Mouse (Mus musculus): ENCODE results near the gene Sh3bgrl2. TPM values are rescaled to one million over a fixed set of nuclear protein-coding genes. Genes with fewer than 3 reads are reported as not detected.
A peak's percentile ranks its signal among the peaks of the same experiment; 100 is the strongest.

The Sh3bgrl2 gene
- polyA plus RNA-seq, 1 experiment from 2014 or later: 19.5 TPM

- no peak overlapping the region for H3K4me2 ChIP-seq
- no peak overlapping the region for H3K4me3 ChIP-seq (replicated peaks)
- H3K9ac ChIP-seq: no peak overlapping the region
- H3K9me3 ChIP-seq (replicated peaks): no peaks in the 10 kb centered on the region
- no peaks in the 10 kb centered on the region for H3K27me3 ChIP-seq
- no peak overlapping the region for H3K27ac ChIP-seq
- no peaks in the 10 kb centered on the region for H3K4me1 ChIP-seq
- ATAC-seq (replicated peaks; ENCODE audit: low FRiP score): no peak
- no peaks in the 10 kb centered on the region for H3K36me3 ChIP-seq
- WGBS: 33% methylated on average over 3 of the region's 3 CpGs
Observed at GRCm38 (mm10) chr9:83648733-83649132, 100.6 kb downstream of the Sh3bgrl2 start.

GRCm38 (mm10) chr9:83652015-83652414 is 103.9 kb downstream of the Sh3bgrl2 start:
- Histone ChIP-seq H3K9ac (no peak overlapping the region), H3K4me3 (replicated peaks) (no peak overlapping the region), H3K27ac (no peak overlapping the region), H3K9me3 (replicated peaks) (no peaks in the 10 kb centered on the region), H3K27me3 (no peaks in the 10 kb centered on the region), H3K4me1 (0 out of 2 replicates have a peak, but pooled peaks cover under 1% of the 10 kb centered on the region), H3K4me2 (no peak overlapping the region), H3K36me3 (no peaks in the 10 kb centered on the region)
- WGBS: 82% methylated on average over 13 of the region's 13 CpGs
- no peak for ATAC-seq (replicated peaks; ENCODE audit: low FRiP score)

GRCm38 (mm10) chr9:83652590-83653172 is 104.6 kb downstream of the Sh3bgrl2 start:
- H3K4me3 ChIP-seq (replicated peaks): no peak overlapping the region
- 31% methylated on average over 15 of the region's 15 CpGs for WGBS
- no peaks in the 10 kb centered on the region for H3K27me3 ChIP-seq
- H3K9ac ChIP-seq: no peak overlapping the region
- no peak overlapping the region for H3K4me2 ChIP-seq
- peak; percentile 37; the same call in 1 of the 2 replicates for ATAC-seq (replicated peaks; ENCODE audit: low FRiP score)
- no peak overlapping the region for H3K27ac ChIP-seq
- no peaks in the 10 kb centered on the region for H3K36me3 ChIP-seq
- no peaks in the 10 kb centered on the region for H3K9me3 ChIP-seq (replicated peaks)
- H3K4me1 ChIP-seq: 0 out of 2 replicates have a peak, but pooled peaks cover 5% of the 10 kb centered on the region

- Histone ChIP-seq H3K27ac (no peak overlapping the region), H3K4me2 (no peak overlapping the region), H3K9ac (no peak overlapping the region), H3K27me3 (no peaks in the 10 kb centered on the region), H3K4me1 (0 out of 2 replicates have a peak, but pooled peaks cover 5% of the 10 kb centered on the region), H3K36me3 (no peaks in the 10 kb centered on the region), H3K4me3 (replicated peaks) (no peak overlapping the region), H3K9me3 (replicated peaks) (no peaks in the 10 kb centered on the region)
- WGBS: 68% methylated on average over 5 of the region's 5 CpGs
- ATAC-seq (replicated peaks; ENCODE audit: low FRiP score): no peak
Observed at GRCm38 (mm10) chr9:83654601-83655000, 106.5 kb downstream of the Sh3bgrl2 start.

GRCm38 (mm10) chr9:83656960-83657651 is 109.0 kb downstream of the Sh3bgrl2 start:
- ATAC-seq (replicated peaks; ENCODE audit: low FRiP score): 0 out of 2 replicates have a peak, but pooled peaks have one; percentile 19
- 13% methylated on average over 8 of the region's 8 CpGs for WGBS
- Histone ChIP-seq H3K36me3 (no peaks in the 10 kb centered on the region), H3K4me3 (replicated peaks) (no peak overlapping the region; the same call in 1 of the 2 replicates), H3K4me1 (0 out of 2 replicates have a peak, but pooled peaks cover 5% of the 10 kb centered on the region), H3K27ac (no peak overlapping the region), H3K9me3 (replicated peaks) (0 out of 2 replicates have a peak, but pooled peaks cover 3% of the 10 kb centered on the region), H3K27me3 (no peaks in the 10 kb centered on the region), H3K9ac (no peak overlapping the region), H3K4me2 (peak overlapping the region; percentile 39; the same call in 1 of the 2 replicates)

GRCm38 (mm10) chr9:83657652-83658002 is 109.5 kb downstream of the Sh3bgrl2 start:
- Histone ChIP-seq H3K4me2 (peak overlapping the region; percentile 39; the same call in 1 of the 2 replicates), H3K4me3 (replicated peaks) (no peak overlapping the region; the same call in 1 of the 2 replicates), H3K4me1 (0 out of 2 replicates have a peak, but pooled peaks cover 5% of the 10 kb centered on the region), H3K27ac (no peak overlapping the region), H3K9ac (no peak overlapping the region), H3K27me3 (no peaks in the 10 kb centered on the region), H3K36me3 (no peaks in the 10 kb centered on the region), H3K9me3 (replicated peaks) (0 out of 2 replicates have a peak, but pooled peaks cover 3% of the 10 kb centered on the region)
- 41% methylated on average over 6 of the region's 6 CpGs for WGBS
- ATAC-seq (replicated peaks; ENCODE audit: low FRiP score): no peak

- no peak overlapping the region for H3K9ac ChIP-seq
- H3K4me2 ChIP-seq: no peak overlapping the region
- ATAC-seq (replicated peaks; ENCODE audit: low FRiP score): no peak
- H3K9me3 ChIP-seq (replicated peaks): 0 out of 2 replicates have a peak, but pooled peaks cover 3% of the 10 kb centered on the region
- WGBS: 86% methylated on average over 2 of the region's 2 CpGs
- no peaks in the 10 kb centered on the region for H3K36me3 ChIP-seq
- H3K4me3 ChIP-seq (replicated peaks): no peak overlapping the region
- H3K27me3 ChIP-seq: no peaks in the 10 kb centered on the region
- H3K27ac ChIP-seq: no peak overlapping the region
- H3K4me1 ChIP-seq: 0 out of 2 replicates have a peak, but pooled peaks cover 7% of the 10 kb centered on the region
Observed at GRCm38 (mm10) chr9:83659081-83659480, 111.0 kb downstream of the Sh3bgrl2 start.

GRCm38 (mm10) chr9:83661811-83662210 is 113.7 kb downstream of the Sh3bgrl2 start:
- ATAC-seq (replicated peaks; ENCODE audit: low FRiP score): no peak
- Histone ChIP-seq H3K4me2 (no peak overlapping the region), H3K9me3 (replicated peaks) (0 out of 2 replicates have a peak, but pooled peaks cover 3% of the 10 kb centered on the region), H3K9ac (no peak overlapping the region), H3K36me3 (no peaks in the 10 kb centered on the region), H3K4me3 (replicated peaks) (no peak overlapping the region), H3K27me3 (no peaks in the 10 kb centered on the region), H3K27ac (no peak overlapping the region), H3K4me1 (0 out of 2 replicates have a peak, but pooled peaks cover 7% of the 10 kb centered on the region)
- WGBS: 87% methylated on average over 5 of the region's 5 CpGs

- ATAC-seq (replicated peaks; ENCODE audit: low FRiP score): no peak
- Histone ChIP-seq H3K9ac (peak overlapping the region; percentile 36; the same call in 1 of the 2 replicates), H3K4me1 (0 out of 2 replicates have a peak, but pooled peaks cover 2% of the 10 kb centered on the region)
Observed at GRCm38 (mm10) chr9:83663981-83664897, 116.1 kb downstream of the Sh3bgrl2 start.

GRCm38 (mm10) chr9:83664951-83665350 is 116.8 kb downstream of the Sh3bgrl2 start:
- H3K27ac ChIP-seq: no peak overlapping the region
- no peak for ATAC-seq (replicated peaks; ENCODE audit: low FRiP score)
- WGBS: 42% methylated on average over 8 of the region's 8 CpGs
- H3K4me2 ChIP-seq: peak overlapping the region; percentile 68
- no peak overlapping the region for H3K9ac ChIP-seq
- H3K4me1 ChIP-seq: 0 out of 2 replicates have a peak, but pooled peaks cover 2% of the 10 kb centered on the region
- H3K9me3 ChIP-seq (replicated peaks): 0 out of 2 replicates have a peak, but pooled peaks cover 3% of the 10 kb centered on the region
- H3K27me3 ChIP-seq: no peaks in the 10 kb centered on the region
- no peaks in the 10 kb centered on the region for H3K36me3 ChIP-seq
- H3K4me3 ChIP-seq (replicated peaks): peak overlapping the region; percentile 44

More at GRCm38 (mm10) chr9:83663981-83664897, 116.1 kb downstream of the Sh3bgrl2 start:
- Histone ChIP-seq H3K9me3 (replicated peaks) (0 out of 2 replicates have a peak, but pooled peaks cover 3% of the 10 kb centered on the region), H3K27ac (no peak overlapping the region), H3K4me2 (peak overlapping the region; percentile 68), H3K27me3 (no peaks in the 10 kb centered on the region), H3K4me3 (replicated peaks) (peak overlapping the region; percentile 44), H3K36me3 (no peaks in the 10 kb centered on the region)
- WGBS: 15% methylated on average over 26 of the region's 33 CpGs

GRCm38 (mm10) chr9:83667031-83667430 is 118.9 kb downstream of the Sh3bgrl2 start:
- no peak overlapping the region for H3K27ac ChIP-seq
- no peaks in the 10 kb centered on the region for H3K27me3 ChIP-seq
- WGBS: 53% methylated on average over 4 of the region's 4 CpGs
- no peak overlapping the region for H3K4me2 ChIP-seq
- H3K36me3 ChIP-seq: no peaks in the 10 kb centered on the region
- no peaks in the 10 kb centered on the region for H3K9me3 ChIP-seq (replicated peaks)
- 0 out of 2 replicates have a peak, but pooled peaks cover 2% of the 10 kb centered on the region for H3K4me1 ChIP-seq
- no peak for ATAC-seq (replicated peaks; ENCODE audit: low FRiP score)
- H3K9ac ChIP-seq: no peak overlapping the region
- H3K4me3 ChIP-seq (replicated peaks): no peak overlapping the region

Measured in kidney, embryonic 15.5 days (tissue).